Mouse (Mus musculus) NIH3T3 (cell line): Measurements from ENCODE around the gene Bcat2.
"Not testable (repeated sequence)": the region's sequence is repeated elsewhere in the genome, so short reads cannot be mapped to it uniquely, and the experiment has no call there.

ENCODE experiments used
- DNase-seq: peaks from one replicate; pipeline ENCODE4 v3.0.0-alpha.2; 2012; ENCODE audit warnings: low read depth

Bcat2 gene

DNA sequence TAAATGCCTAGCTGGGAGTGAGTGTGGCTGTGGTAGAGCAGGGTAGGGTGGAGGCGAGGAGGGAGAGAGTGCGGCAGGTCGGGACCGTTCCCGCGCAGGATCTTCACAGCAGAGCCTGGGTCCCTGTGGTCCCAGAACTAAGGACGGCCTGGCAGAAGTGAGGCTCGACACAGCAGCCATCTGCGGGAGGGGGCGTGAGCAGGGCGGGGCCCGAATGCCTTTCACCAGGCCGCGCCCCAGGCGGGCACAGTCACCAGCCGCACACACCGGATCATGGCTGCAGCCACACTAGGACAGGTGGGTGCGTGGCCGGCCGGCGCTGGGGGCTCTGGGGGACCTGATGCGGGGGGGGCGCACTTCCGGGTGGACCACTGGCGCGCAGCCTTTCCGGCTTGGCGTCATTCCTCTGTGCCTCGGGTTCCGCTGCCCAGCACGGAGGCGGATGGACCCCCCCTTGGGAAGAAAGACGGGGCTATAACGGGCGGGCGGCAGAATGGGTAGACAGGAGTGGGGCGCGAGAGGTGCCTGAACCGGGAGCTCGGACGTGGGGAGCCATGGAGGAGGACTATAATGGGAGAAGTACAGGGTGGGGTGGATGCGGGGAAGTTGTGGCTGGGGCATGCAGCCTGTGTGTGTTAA is at the start of gene Bcat2:
TSS of gene Bcat2 (plus strand) at position 51 of the 639 bp plus-strand sequence.
- DNase-seq = peak; percentile 81

- DNase-seq = no peak
Measured at GRCm38 (mm10) chr7:45520605-45521004, 49.3 kb upstream of the Bcat2 start.

GRCm38 (mm10) chr7:45521728-45522184 is 48.2 kb upstream of the Bcat2 start:
- DNase-seq = peak; percentile 75

GRCm38 (mm10) chr7:45522194-45522752 is 47.7 kb upstream of the Bcat2 start:
- no peak for DNase-seq

DNA sequence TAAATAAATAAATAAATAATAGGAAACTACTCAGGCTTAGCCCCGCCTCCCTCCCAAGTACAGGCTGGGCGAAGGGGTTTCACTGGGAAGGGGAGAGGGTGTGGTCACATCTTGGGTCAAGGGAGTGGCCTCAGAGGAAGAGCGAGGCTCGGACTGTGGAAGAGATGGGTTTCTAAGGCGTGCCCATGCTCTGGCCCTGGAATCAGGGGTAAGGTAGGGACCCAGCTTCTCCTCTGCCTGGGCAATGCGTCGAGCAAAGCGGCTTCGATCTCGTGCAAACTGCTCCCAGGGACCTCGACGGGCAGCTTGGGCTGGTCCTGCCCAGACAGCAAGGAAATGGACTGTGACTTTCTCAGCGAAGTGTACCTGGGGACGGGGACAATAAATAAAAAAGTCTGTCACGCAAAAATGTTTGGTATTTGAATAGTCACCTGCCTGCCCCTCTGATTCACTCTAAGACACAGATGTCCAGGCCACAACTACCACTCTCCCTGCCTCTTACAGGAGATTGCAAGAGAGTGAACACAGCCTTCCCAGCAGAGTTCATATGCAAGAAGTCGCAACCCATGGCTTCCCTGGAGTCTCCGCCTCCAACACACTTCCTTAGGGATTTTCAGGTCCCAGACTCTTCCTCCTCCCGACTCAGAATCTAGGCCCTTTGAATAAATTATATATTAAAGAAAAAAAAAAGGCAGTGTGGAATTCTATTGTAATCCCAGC is 46.8 kb upstream of the Bcat2 start:
- DNase-seq = peak; percentile 38

- DNase-seq = no peak
Measured at GRCm38 (mm10) chr7:45523678-45524170, 46.2 kb upstream of the Bcat2 start.

DNA sequence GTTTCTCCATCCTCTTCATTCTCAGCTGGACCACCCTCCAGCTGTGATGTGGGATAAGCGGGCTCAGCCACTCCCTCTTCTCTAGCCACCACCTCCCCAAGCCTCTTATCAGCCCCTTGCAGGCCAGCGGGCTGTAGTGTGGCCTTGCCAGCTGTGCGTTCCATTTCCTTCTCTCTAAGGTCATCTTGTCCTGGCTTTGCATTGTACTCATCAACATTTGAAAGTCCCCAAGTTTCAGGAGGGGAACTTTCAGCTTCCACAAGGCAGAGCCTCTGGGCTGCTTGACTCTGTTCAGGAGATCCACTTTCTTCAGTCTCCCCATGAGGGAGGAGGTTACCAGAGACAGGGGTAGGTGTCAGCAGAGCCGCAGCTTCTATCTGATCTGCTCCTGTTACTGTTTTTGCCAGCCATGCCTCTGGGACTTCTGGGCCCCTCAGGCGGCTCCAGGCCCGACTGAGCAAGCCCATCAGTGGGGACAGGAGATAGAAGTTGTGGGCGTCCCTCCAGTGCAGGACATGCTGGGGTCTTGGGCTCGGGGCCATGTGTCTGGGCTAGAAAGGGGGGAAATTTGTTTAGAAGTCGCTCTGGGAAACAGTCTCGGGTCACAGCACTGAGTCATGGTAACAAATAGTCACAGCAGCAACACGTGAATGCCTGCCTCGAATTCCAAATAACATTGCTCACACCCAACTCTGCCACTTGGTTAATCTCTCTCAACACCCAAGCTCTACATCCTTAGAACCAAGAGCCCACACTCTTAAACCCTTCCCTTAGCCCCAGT is 44.9 kb upstream of the Bcat2 start:
- peak; percentile 68 for DNase-seq

- DNase-seq = peak; percentile 98
Measured at GRCm38 (mm10) chr7:45525809-45526473, 44.0 kb upstream of the Bcat2 start, which contains the start of the genes Ppp1r15a and Plekha4. TSS of gene Ppp1r15a (minus strand) at chr7:45526268. TSS of gene Plekha4 (plus strand) at chr7:45526330.

DNA sequence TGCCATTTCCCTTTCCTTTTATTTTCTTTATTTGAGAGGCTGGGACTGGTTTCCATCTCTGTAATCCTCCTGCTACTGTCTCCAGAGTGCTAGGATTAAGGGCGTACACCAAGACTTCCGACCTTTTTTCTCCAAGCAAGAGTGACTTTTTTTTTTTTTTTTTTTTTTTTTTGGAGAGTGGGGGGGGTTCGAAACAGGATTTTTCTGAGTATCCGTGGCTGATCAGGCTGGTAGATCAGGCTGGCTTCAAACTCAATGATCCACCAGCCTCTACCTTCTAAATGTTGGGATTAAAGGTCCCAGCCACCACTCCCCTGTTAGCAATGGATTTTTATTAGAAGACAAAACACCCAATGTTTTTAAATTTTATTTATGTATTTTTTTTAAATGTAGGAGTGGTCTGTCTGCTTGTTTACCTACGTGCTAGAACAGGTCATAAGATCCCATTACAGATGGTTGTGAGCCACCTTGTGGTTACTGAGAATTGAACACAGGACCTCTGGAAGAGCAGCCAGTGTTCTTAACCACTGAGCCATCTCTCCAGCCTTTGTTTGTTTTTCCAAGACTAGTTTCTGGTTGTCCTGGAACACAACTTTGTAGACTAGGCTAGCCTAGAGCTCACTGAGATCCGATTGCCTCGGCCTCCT is 43.4 kb upstream of the Bcat2 start:
- peak; percentile 60 for DNase-seq

DNA sequence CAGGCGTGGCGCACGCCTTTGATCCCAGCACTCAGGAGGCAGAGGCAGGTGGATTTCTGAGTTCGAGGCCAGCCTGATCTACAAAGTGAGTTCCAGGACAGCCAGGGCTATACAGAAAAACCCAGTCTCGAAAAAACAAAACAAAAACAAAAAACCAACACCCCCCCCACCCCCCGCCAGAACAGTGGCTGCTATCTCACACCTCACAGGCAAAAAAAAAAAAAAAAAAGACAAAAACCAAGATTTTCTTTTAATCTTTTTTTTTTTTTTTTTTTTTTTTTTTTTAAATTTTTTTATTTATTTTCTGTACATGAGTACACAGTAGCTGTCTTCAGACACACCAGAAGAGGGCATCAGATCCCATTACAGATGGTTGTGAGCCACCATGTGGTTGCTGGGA is 42.8 kb upstream of the Bcat2 start:
- DNase-seq = not testable (repeated sequence)

DNA sequence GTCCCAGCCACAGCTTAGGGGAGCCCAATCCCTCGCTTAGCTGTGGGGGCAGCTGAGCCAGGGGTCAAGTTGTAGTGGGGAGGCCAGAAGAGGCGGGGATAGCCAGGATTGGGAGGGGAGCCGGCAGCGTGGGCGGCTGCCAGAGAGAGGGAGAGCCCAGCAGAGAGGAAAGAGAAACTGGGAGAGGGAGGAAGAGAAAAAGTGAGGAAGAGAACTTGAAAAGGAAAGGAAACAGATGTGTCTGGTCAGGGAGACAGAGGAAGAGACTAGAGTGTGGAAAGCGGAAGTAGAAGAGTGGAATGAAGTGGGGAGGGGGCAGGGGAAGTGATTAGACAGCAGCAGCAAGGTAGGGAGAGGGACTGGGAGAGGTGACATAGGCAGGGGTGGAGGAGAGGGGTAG is 40.5 kb upstream of the Bcat2 start:
- peak; percentile 63 for DNase-seq

DNA sequence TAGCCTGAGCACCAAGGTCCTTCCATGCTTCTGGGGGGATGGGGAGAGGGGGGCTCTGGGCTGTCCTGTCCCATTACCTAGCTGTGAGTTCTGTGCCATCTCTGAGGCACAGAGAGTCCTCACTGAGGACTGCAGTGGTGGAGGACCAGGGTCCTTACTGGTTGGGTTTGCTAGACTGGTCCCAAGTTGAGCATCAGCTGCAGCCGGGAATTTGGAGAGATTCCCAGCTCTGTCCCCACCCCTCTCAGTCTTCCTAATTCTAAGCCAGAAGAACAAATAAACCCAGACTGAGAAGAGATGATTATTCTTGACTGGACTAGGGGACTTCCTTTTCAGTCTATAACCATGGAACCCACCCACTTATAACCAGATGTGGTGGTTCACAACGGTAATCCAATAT is 39.3 kb upstream of the Bcat2 start:
- DNase-seq = peak; percentile 62

- DNase-seq = peak; percentile 64
Measured at GRCm38 (mm10) chr7:45535676-45536075, 34.3 kb upstream of the Bcat2 start.

GRCm38 (mm10) chr7:45537602-45538001 is 32.4 kb upstream of the Bcat2 start:
- no peak for DNase-seq

GRCm38 (mm10) chr7:45538163-45539041 is 31.6 kb upstream of the Bcat2 start:
- DNase-seq = peak; percentile 57

DNA sequence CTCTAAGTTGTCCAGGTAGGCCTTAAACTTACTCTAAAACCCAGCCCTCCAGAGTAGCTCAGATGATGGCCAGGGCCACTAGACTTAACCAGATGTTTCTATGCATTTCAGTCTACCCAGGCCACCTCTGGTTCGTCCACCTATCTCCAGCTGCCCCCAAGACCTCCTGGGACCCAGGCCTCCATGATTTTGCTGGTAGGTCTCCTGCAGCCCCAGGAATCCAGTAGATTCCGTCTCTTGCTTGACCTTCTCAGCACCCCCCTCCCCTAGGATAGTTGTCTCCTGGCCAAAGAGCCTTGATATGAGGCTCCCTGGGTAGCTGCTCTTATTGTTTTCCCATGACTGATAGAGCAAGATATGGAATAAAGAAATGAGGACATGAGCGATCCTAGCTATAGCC is 30.9 kb upstream of the Bcat2 start:
- DNase-seq = no peak

DNA sequence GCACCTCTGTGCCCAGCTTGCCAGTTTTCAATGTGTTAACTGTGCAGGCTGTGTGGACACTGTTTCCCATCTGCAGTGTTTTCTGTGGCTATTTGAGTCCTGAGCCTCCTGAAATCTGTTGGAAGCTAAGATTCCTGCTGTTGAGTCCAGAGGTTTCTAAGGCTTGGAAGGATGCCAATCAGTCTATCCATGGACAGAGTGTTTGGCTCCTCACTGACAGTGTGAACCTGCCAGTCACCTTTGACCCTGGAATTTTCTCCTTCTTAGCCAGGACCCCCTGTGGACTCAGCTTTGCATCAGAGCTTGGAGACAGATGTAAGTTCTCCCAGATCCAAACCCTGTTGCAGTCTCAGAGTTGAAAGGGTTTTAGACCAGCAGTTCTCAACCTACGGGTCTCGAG is 29.7 kb upstream of the Bcat2 start:
- DNase-seq = peak; percentile 61

GRCm38 (mm10) chr7:45544525-45544924 is 25.4 kb upstream of the Bcat2 start:
- DNase-seq = no peak

DNA sequence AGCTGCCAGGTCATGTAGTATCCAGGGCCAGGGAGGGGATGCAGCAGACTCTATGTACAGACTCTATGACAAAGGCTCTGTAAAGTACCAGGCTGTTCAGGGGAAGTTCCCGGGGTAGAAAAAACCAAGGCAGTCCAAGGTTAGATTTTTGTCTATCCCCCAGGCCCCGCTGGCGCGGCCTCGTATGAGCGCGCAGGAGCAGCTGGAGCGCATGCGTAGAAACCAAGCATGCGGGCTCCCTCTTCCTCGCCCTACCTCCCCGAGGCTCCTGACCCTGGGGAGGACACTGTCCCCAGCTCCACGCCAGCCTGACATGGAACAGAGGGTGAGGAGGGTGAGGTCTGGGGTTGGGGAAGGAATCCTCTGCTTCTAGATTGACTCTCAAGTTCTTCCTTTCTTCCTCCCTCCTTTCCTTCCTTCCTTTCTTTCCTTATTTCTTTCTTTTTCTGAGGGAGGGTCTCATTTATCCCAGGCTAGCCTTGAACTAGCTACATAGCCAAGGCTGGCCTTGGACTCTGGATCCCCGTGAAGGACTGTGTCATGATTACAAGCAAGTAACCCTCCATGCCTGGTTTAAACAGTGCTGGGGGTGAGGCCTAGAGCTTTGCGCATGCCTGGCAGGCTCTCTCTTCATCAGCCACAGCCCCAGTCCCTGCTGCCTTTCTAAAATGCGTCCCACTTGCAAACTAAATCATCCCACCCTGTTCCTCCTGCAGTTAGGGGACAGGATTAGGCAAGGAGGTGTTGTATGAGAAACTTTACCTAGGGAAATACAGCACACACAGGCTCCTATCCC is 20.1 kb upstream of the Bcat2 start:
- no peak for DNase-seq
